Mouse (Mus musculus) ES-Bruce4 (cell line): ENCODE data around the gene Phlda2. TPM values are rescaled to one million over a fixed set of nuclear protein-coding genes. Genes with fewer than 3 reads are reported as not detected.

Source experiments
- H3K27ac ChIP-seq: 2 replicates; pipeline ENCODE4 v1.5.1; 2012; ENCODE audit warnings: low read length, inconsistent platforms; ENCODE audit not compliant: insufficient read depth
- H3K27me3 ChIP-seq: 2 replicates; pipeline ENCODE4 v1.6.1; 2012; ENCODE audit warnings: mild to moderate bottlenecking, low read length, inconsistent platforms; ENCODE audit not compliant: control insufficient read depth, poor library complexity, insufficient read depth, severe bottlenecking
- H3K36me3 ChIP-seq: 2 replicates; pipeline ENCODE4 v1.6.1; 2012; ENCODE audit warnings: inconsistent platforms, mild to moderate bottlenecking, low read length, moderate library complexity; ENCODE audit not compliant: control insufficient read depth, poor library complexity, insufficient read depth, severe bottlenecking
- H3K4me1 ChIP-seq: one replicate; pipeline ENCODE4 v1.8.1; 2011; ENCODE audit warnings: low read length; ENCODE audit not compliant: control insufficient read depth, insufficient read depth
- H3K4me3 ChIP-seq: 2 replicates; pipeline ENCODE4 v1.5.1; 2011; ENCODE audit warnings: low read depth, mild to moderate bottlenecking, low read length
- H3K9ac ChIP-seq: 2 replicates; pipeline ENCODE4 v1.6.1; 2012; ENCODE audit warnings: low read depth, mild to moderate bottlenecking, inconsistent platforms; ENCODE audit not compliant: poor library complexity, severe bottlenecking
- H3K9me3 ChIP-seq: replicated peaks from 2 replicates; pipeline ENCODE4 v1.6.1; 2012; ENCODE audit warnings: mild to moderate bottlenecking, low read length, inconsistent platforms; ENCODE audit not compliant: control insufficient read depth, poor library complexity, insufficient read depth, severe bottlenecking
- CTCF ChIP-seq: IDR thresholded peaks from one replicate; pipeline ENCODE4 v1.8.1; 2011; ENCODE audit warnings: low read depth, low read length
- EP300 ChIP-seq: IDR thresholded peaks from 2 replicates; pipeline ENCODE4 v1.6.1; 2011; ENCODE audit warnings: low read depth, low read length; ENCODE audit not compliant: insufficient read depth
- POLR2A ChIP-seq: IDR thresholded peaks from one replicate; pipeline ENCODE4 v1.8.1; 2011; ENCODE audit warnings: low read length; ENCODE audit not compliant: insufficient read depth
- polyA plus RNA-seq: library from polyadenylated mRNA; stranded (reverse); fragments of >200 nt; gene quantifications from 2 replicates; pipeline ENCODE4 v1.2.4, GENCODE M21; 2011; ENCODE audit warnings: low read depth; ENCODE audit not compliant: missing spikeins, insufficient read depth, insufficient read length

Phlda2 gene
- polyA plus RNA-seq, 1 experiment, result 44.9 TPM

DNA sequence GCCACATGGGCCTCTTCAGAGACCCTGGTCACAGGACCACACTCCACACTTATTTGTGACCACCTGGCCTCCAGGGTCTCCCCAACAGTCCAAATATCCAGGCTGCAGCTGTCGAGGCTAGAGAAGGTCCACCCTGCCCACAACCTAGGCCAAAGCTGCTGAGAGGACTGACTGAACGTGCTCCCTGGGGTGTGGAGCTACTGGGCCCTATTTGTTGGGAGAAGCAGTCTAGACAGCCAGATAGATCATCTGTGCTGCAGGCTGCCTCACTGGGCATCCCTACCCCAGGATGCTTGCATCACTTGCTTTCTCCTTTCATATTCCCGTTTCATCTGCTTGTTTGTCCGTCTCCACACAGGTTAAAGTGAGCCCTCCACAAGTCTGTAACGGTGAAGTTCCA lies 40.4 kb downstream of the Phlda2 start:
- Histone ChIP-seq H3K36me3 (no peaks in the 10 kb centered on the region), H3K27me3 (peaks cover 18% of the 10 kb centered on the region), H3K4me1 (peaks cover 5% of the 10 kb centered on the region), H3K9ac (no peak overlapping the region), H3K9me3 (no peaks in the 10 kb centered on the region), H3K27ac (no peak overlapping the region), H3K4me3 (no peak overlapping the region)
- no peak for TF ChIP-seq POLR2A
- no peak for TF ChIP-seq EP300
- TF ChIP-seq CTCF, result no peak

DNA sequence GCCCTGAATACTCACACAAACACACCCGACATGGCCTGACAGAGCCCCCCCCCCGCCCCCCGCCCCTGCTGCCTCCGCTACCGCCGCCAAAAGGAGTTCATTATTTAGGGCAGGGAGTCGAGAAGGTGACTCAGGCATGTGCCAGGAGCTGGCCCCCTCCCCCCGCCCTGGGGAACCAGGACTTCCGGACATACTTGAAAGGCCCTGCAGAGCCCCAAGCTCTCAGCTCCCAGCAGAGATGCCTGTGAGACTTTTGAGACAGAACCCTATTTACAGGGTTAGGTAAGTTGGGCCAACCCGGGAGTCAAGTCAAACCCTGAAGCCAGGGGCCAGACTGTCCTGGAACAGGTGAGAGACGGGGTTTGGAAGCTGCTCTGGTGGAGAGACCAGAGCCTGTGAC lies 41.0 kb downstream of the Phlda2 start:
- TF ChIP-seq CTCF (no peak), EP300 (no peak), POLR2A (no peak)
- peaks cover 18% of the 10 kb centered on the region for H3K27me3 ChIP-seq
- H3K9ac ChIP-seq, result no peak overlapping the region
- H3K4me1 ChIP-seq, result peaks cover 5% of the 10 kb centered on the region
- H3K36me3 ChIP-seq, result no peaks in the 10 kb centered on the region
- no peaks in the 10 kb centered on the region for H3K9me3 ChIP-seq
- no peak overlapping the region for H3K4me3 ChIP-seq
- no peak overlapping the region for H3K27ac ChIP-seq

DNA sequence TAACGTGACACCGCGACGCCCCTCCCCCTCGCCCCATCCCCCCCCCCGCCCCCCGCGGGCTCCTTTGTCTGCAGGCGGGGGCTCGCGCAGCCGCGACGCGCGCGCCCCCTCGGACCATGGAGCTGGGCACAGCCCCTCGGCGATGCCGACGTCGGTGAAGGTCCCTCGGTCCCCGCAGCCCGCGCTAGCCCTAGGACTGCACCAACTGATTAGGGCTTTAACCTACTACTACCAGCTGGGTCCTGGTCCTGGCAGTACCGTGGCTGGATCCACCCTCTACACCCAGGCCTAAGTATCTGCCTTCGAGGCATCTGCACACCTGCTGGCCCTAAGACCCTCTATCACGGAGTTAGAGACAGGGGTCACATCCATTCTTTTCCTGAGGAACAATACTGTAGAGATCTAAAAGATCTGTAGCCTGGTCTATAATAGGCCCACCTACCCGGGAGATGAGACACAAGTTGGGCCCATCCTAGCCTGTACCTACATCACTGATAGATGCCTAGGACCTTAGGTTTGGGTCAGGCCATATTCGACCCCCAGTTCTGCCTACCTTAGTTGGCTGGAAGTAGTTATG lies 41.6 kb downstream of the Phlda2 start:
- Histone ChIP-seq H3K9me3 (no peaks in the 10 kb centered on the region), H3K27ac (no peak overlapping the region), H3K4me3 (peak overlapping the region; percentile 57), H3K36me3 (no peaks in the 10 kb centered on the region), H3K27me3 (peaks cover 18% of the 10 kb centered on the region), H3K4me1 (peaks cover 5% of the 10 kb centered on the region), H3K9ac (no peak overlapping the region)
- TF ChIP-seq POLR2A (no peak), EP300 (no peak), CTCF (no peak)

DNA sequence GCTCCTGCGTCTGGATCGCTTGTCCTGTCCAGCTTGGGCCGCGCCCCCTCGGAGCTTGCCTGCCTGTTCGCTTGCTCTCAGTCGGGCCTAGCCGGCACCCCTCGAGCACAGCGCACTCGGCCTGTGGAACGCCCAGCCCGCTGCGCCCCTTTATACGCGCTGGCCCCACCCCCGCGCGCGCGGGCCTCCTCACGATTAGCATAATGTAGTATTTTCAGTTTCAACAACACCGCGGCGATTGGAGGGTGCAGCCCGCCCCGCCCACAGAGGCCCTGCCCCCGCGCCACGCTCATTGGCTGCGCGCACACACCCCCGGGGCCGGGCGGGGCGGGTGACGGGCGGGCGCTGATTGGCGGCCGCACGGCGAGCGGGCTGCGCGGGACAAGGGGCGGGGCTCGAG lies 42.1 kb downstream of the Phlda2 start, which contains the start of gene Cdkn1c:
TSS of gene Cdkn1c (minus strand) at position 177 of the 400 bp plus-strand sequence.
- Histone ChIP-seq H3K4me1 (peaks cover 5% of the 10 kb centered on the region), H3K9ac (peak within 1 kb of the TSS; percentile 31; the same call in 1 of the 2 replicates), H3K9me3 (no peaks in the 10 kb centered on the region), H3K36me3 (no peaks in the 10 kb centered on the region), H3K27ac (no peak within 1 kb of the TSS), H3K4me3 (peak within 1 kb of the TSS; percentile 57), H3K27me3 (peaks cover 18% of the 10 kb centered on the region)
- TF ChIP-seq CTCF, result no peak
- 0 out of 2 replicates have a peak, but pooled peaks have one; percentile 6 for TF ChIP-seq EP300
- peak; percentile 79 for TF ChIP-seq POLR2A

DNA sequence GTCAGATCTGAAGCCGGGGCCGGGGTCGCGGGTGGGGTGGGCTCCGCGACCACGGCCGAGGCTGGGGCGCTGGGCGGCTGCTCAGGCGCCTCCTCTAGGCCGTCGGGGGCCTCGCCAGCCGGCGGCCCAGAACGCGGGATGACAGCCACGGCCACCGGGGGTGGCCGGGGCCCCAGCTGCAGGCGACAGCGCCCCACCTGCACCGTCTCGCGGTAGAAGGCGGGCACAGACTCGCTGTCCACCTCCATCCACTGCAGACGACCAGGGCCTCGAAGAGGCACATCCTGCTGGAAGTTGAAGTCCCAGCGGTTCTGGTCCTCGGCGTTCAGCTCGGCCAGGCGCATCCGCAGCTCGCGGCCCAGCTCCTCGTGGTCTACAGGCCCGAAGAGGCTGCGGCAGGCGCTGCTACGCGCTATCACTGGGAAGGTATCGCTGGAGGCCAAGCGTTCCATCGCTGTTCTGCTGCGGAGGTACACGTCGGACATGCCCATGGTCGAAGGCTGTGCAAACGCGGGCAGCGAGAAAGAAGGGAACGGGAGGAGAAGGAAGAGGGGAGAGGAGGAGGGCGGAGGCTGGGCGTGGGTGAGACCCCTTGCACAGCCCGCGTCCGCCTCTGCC lies 42.6 kb downstream of the Phlda2 start:
- Histone ChIP-seq H3K4me3 (peak overlapping the region; percentile 53), H3K9ac (peak overlapping the region; percentile 31; the same call in 1 of the 2 replicates), H3K27ac (no peak overlapping the region), H3K36me3 (no peaks in the 10 kb centered on the region), H3K9me3 (no peaks in the 10 kb centered on the region), H3K4me1 (peaks cover 3% of the 10 kb centered on the region), H3K27me3 (peaks cover 18% of the 10 kb centered on the region)
- no peak for TF ChIP-seq EP300
- TF ChIP-seq POLR2A, result no peak
- no peak for TF ChIP-seq CTCF
